Mouse (Mus musculus): ENCODE data around the gene Fam210b. TPM values are rescaled to one million over a fixed set of nuclear protein-coding genes. Genes with fewer than 3 reads are reported as not detected.

The Fam210b gene
- polyA plus RNA-seq, 1 experiment from 2014 or later: 20.1 TPM

- Histone ChIP-seq H3K4me3 (ENCODE audit: low read depth, low read length) (no peak overlapping the region), H3K9me3 (ENCODE audit: control insufficient read depth, low read length) (no peaks in the 10 kb centered on the region), H3K9ac (ENCODE audit: low read length) (no peak overlapping the region), H3K4me2 (ENCODE audit: low read depth, low read length, severe bottlenecking) (no peak overlapping the region), H3K27ac (ENCODE audit: low read depth, low read length) (no peak overlapping the region), H3K36me3 (ENCODE audit: control insufficient read depth, insufficient read depth, low read length) (no peaks in the 10 kb centered on the region), H3K4me1 (replicated peaks; ENCODE audit: control insufficient read depth, insufficient read depth, low read length) (0 out of 2 replicates have a peak, but pooled peaks cover 2% of the 10 kb centered on the region), H3K27me3 (ENCODE audit: control insufficient read depth, insufficient read depth, low read length) (no peaks in the 10 kb centered on the region)
- no peak for ATAC-seq (replicated peaks; ENCODE audit: low FRiP score)
- 50% methylated on average over 9 of the region's 9 CpGs for WGBS
- DNase-seq (ENCODE audit: low spot score): no peak
These were observed 54.5 kb downstream of the Fam210b start for GRCm38 (mm10) chr2:172399901-172400300.

- WGBS: 82% methylated on average over 13 of the region's 13 CpGs
- H3K27me3 ChIP-seq (ENCODE audit: control insufficient read depth, insufficient read depth, low read length): no peaks in the 10 kb centered on the region
- ATAC-seq (replicated peaks; ENCODE audit: low FRiP score) (no peak), DNase-seq (ENCODE audit: low spot score) (no peak)
- no peak overlapping the region for H3K27ac ChIP-seq (ENCODE audit: low read depth, low read length)
- H3K9me3 ChIP-seq (ENCODE audit: control insufficient read depth, low read length): no peaks in the 10 kb centered on the region
- H3K4me1 ChIP-seq (replicated peaks; ENCODE audit: control insufficient read depth, insufficient read depth, low read length): 0 out of 2 replicates have a peak, but pooled peaks cover 2% of the 10 kb centered on the region
- no peak overlapping the region for H3K9ac ChIP-seq (ENCODE audit: low read length)
- H3K4me2 ChIP-seq (ENCODE audit: low read depth, low read length, severe bottlenecking): no peak overlapping the region
- H3K36me3 ChIP-seq (ENCODE audit: control insufficient read depth, insufficient read depth, low read length): no peaks in the 10 kb centered on the region
- H3K4me3 ChIP-seq (ENCODE audit: low read depth, low read length): no peak overlapping the region
These were observed 55.9 kb downstream of the Fam210b start for GRCm38 (mm10) chr2:172401116-172401825.

DNA sequence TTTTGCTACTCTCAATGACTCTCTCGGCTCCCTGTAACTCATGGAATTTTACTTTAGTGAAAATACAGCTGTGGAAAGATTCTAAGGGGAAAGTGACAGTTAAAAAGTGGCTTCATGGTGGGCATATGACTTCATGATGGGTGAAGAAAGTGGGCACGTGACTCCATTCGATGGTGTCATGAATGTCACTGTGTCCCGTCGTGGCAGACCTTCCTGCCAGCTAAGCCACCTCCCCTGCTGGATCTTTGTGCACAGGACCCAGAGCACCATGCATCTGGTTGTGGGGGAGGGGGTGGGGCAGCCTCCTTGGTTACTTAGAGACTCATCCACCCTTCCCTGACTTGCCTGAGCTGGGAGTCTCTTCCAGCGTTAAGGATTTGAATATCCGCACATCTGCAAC is 58.9 kb downstream of the Fam210b start:
- Histone ChIP-seq H3K9ac (ENCODE audit: low read length) (no peak overlapping the region), H3K27me3 (ENCODE audit: control insufficient read depth, insufficient read depth, low read length) (no peaks in the 10 kb centered on the region), H3K4me1 (replicated peaks; ENCODE audit: control insufficient read depth, insufficient read depth, low read length) (0 out of 2 replicates have a peak, but pooled peaks cover 2% of the 10 kb centered on the region), H3K36me3 (ENCODE audit: control insufficient read depth, insufficient read depth, low read length) (no peaks in the 10 kb centered on the region), H3K9me3 (ENCODE audit: control insufficient read depth, low read length) (no peaks in the 10 kb centered on the region), H3K4me2 (ENCODE audit: low read depth, low read length, severe bottlenecking) (no peak overlapping the region), H3K4me3 (ENCODE audit: low read depth, low read length) (no peak overlapping the region), H3K27ac (ENCODE audit: low read depth, low read length) (no peak overlapping the region)
- ATAC-seq (replicated peaks; ENCODE audit: low FRiP score): no peak
- DNase-seq (ENCODE audit: low spot score): no peak
- WGBS: 67% methylated on average over 7 of the region's 7 CpGs

- H3K27ac ChIP-seq (ENCODE audit: low read depth, low read length): no peak overlapping the region
- no peak for ATAC-seq (replicated peaks; ENCODE audit: low FRiP score)
- H3K9me3 ChIP-seq (ENCODE audit: control insufficient read depth, low read length): no peaks in the 10 kb centered on the region
- no peaks in the 10 kb centered on the region for H3K27me3 ChIP-seq (ENCODE audit: control insufficient read depth, insufficient read depth, low read length)
- DNase-seq (ENCODE audit: low spot score): no peak
- H3K4me1 ChIP-seq (replicated peaks; ENCODE audit: control insufficient read depth, insufficient read depth, low read length): 0 out of 2 replicates have a peak, but pooled peaks cover under 1% of the 10 kb centered on the region
- H3K4me3 ChIP-seq (ENCODE audit: low read depth, low read length): no peak overlapping the region
- H3K4me2 ChIP-seq (ENCODE audit: low read depth, low read length, severe bottlenecking): no peak overlapping the region
- H3K9ac ChIP-seq (ENCODE audit: low read length): no peak overlapping the region
- whole genome bisulfite sequencing: 74% methylated on average over 3 of the region's 3 CpGs
- H3K36me3 ChIP-seq (ENCODE audit: control insufficient read depth, insufficient read depth, low read length): no peaks in the 10 kb centered on the region
These were observed 59.6 kb downstream of the Fam210b start for GRCm38 (mm10) chr2:172405011-172405410.

Other genes with a start within 250 kb of the Fam210b start
- 0.09 TPM in 1 of 2 replicates, not detected in the other for gene Mc3r, start 97.1 kb upstream of the Fam210b start, polyA plus RNA-seq (2014; fragmentation: Nextera tagmentation; extraction: Ambion mirVana)
- 192 and 193 TPM in 2 replicates for gene Aurka, start 25.0 kb downstream of the Fam210b start, polyA plus RNA-seq (2014; fragmentation: Nextera tagmentation; extraction: Ambion mirVana)
- gene Cstf1, start 25.1 kb downstream of the Fam210b start, polyA plus RNA-seq (2014; fragmentation: Nextera tagmentation; extraction: Ambion mirVana): 52.5 and 53.3 TPM in 2 replicates
- 0.47 TPM in 1 of 2 replicates, not detected in the other for gene Cass4, start 48.2 kb downstream of the Fam210b start, polyA plus RNA-seq (2014; fragmentation: Nextera tagmentation; extraction: Ambion mirVana)
- 86.0 and 90.5 TPM in 2 replicates for gene Rtf2, start 95.0 kb downstream of the Fam210b start, polyA plus RNA-seq (2014; fragmentation: Nextera tagmentation; extraction: Ambion mirVana)
- 1.5 TPM in 2 replicates for gene Gcnt7, start 113.0 kb downstream of the Fam210b start, polyA plus RNA-seq (2014; fragmentation: Nextera tagmentation; extraction: Ambion mirVana)
- 0.39 and 0.97 TPM in 2 replicates for gene Fam209, start 127.0 kb downstream of the Fam210b start, polyA plus RNA-seq (2014; fragmentation: Nextera tagmentation; extraction: Ambion mirVana)
- gene Tfap2c, start 204.0 kb downstream of the Fam210b start, polyA plus RNA-seq (2014; fragmentation: Nextera tagmentation; extraction: Ambion mirVana): 45.1 and 46.5 TPM in 2 replicates